Mouse (Mus musculus) brain, adult 2 months (tissue): ENCODE measurements around the gene Chn2.
A peak's percentile ranks its signal among the peaks of the same experiment; 100 is the strongest.

Source experiments
- DNase-seq: peaks from one replicate; pipeline ENCODE4 v3.0.0; 2011; ENCODE audit warnings: low read depth, low spot score

Chn2 gene

GRCm38 (mm10) chr6:54183825-54184578 lies 144.6 kb downstream of the Chn2 start:
- peak; percentile 83 for DNase-seq

DNA sequence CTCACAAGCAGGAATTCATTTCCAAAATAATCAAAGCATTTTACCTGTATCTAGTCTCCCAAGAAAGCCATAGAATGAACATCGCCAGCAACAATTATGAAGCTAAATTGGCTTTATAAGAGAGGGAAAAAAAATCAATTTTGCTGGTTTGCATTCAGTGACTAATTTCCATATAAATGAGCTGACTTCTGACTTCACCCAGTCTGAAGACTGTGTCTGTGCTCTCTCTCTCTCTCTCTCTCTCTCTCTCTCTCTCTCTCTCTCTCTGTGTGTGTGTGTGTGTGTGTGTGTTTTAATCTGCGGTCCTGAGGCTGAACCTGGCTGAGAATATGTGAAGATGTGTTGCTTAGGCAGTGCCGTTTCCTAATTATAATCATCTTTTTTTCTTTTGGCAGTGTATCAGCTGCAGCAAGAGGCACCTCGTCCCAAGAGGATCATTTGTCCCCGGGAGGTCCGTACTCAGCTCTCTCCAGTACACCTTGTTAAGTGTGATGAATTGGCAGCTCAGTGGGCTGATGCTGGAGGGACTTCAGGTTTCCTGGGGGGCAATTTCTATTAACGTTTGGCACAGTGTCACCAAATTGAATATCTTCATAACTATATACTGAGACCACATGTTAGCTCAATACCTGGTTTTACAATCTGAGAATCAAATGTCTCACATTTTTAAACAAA lies 154.4 kb downstream of the Chn2 start:
- no peak for DNase-seq

- peak; percentile 84 for DNase-seq
Observed at GRCm38 (mm10) chr6:54197821-54198412, 158.6 kb downstream of the Chn2 start.

GRCm38 (mm10) chr6:54199516-54199915 lies 160.2 kb downstream of the Chn2 start:
- no peak for DNase-seq

GRCm38 (mm10) chr6:54200031-54200722 lies 160.8 kb downstream of the Chn2 start:
- DNase-seq: no peak

GRCm38 (mm10) chr6:54202311-54203020 lies 163.1 kb downstream of the Chn2 start:
- DNase-seq: no peak

GRCm38 (mm10) chr6:54203316-54203715 lies 164.0 kb downstream of the Chn2 start:
- no peak for DNase-seq

DNA sequence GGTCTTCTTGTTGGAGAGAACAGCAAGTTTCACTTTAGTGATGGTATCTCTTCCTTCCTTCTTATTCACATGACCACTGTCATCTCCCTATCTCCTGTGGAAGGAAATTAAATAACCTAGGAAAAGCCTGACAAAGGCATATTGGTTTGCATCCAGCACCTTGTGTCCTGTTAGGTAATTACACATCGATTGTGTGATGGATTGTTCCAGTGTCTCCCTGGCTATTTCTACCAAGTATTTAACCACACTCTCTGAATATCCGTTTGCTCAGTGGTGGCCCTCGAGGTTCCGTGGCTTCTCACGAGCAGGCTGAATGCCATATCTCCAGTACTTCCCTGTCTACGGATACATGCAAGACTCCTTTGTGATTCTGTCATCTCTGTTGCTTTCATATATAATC lies 164.6 kb downstream of the Chn2 start:
- DNase-seq: no peak

GRCm38 (mm10) chr6:54204931-54205330 lies 165.6 kb downstream of the Chn2 start:
- DNase-seq: peak; percentile 54

GRCm38 (mm10) chr6:54205471-54205870 lies 166.1 kb downstream of the Chn2 start:
- no peak for DNase-seq

GRCm38 (mm10) chr6:54206221-54206738 lies 166.9 kb downstream of the Chn2 start:
- no peak for DNase-seq

- no peak for DNase-seq
Observed at GRCm38 (mm10) chr6:54208786-54209185, 169.4 kb downstream of the Chn2 start.

DNA sequence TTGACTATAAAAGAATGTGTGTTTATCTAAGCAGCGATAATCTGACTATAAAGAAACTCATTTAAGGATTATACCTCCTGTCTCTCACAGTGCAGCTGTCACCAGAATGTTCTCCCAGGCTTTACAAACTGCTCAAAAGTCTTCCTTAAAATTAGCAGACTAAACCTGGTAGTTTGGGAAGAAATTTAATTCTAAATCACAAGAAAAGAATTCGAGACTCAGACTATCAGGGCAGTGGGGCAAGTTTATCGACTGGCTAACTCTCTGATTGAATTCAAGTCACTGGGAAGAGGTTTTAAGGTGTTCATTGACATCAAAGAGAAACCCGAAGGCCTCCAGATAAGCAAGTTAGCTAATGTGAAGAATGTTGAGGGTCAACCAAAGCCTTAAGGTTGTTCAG lies 171.6 kb downstream of the Chn2 start:
- no peak for DNase-seq

GRCm38 (mm10) chr6:54211939-54212338 lies 172.6 kb downstream of the Chn2 start:
- no peak for DNase-seq

GRCm38 (mm10) chr6:54213743-54214142 lies 174.4 kb downstream of the Chn2 start:
- no peak for DNase-seq

- no peak for DNase-seq
Observed at GRCm38 (mm10) chr6:54215636-54216035, 176.3 kb downstream of the Chn2 start.

DNA sequence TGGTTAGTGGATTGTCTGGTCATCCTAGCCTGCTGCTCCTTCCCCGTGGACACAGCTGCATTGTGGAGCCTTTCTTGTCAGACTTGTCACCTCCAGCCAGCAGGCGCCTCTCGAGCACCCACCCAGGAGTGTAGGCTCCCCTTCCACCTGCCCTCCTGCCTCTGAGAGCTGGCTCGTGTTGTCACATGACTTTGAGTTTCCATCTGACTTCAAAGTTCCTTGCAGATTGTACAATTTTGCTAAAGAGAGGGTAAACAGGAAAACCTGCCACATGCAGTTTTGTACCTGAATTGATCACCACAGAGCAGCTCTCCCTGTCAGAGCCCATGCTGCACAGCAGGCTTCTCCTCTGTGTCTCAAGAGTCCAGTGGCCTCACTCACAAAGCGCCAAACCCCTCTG lies 177.2 kb downstream of the Chn2 start:
- no peak for DNase-seq

- DNase-seq: peak; percentile 50
Observed at GRCm38 (mm10) chr6:54220124-54220523, 180.8 kb downstream of the Chn2 start.

- DNase-seq: no peak
Observed at GRCm38 (mm10) chr6:54223529-54223928, 184.2 kb downstream of the Chn2 start.

- DNase-seq: no peak
Observed at GRCm38 (mm10) chr6:54224325-54224724, 185.0 kb downstream of the Chn2 start.

DNA sequence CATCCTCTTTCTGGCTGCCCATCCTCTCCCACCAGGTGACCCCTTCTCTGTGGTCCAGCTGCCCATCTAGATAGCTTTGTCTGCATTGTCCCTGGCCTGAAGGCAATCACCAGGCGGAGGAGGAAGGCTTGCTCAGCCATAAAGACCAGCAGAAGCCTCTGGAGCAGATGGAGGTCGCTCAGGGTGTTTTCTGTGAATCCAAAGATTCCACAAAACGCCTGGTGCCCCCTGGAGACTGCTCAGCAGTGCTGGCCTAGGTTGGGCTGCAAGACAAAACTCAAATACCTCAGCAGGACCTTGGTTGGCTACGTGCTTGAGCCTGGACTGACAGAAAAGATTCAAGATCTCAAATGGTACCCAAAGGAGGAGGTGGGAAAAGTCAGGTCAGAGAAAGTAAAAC lies 186.0 kb downstream of the Chn2 start:
- peak; percentile 43 for DNase-seq
